Mouse (Mus musculus) ovary, adult 10 weeks (tissue): Measurements from ENCODE around the gene Neurl1b. TPM values are rescaled to one million over a fixed set of nuclear protein-coding genes. Genes with fewer than 3 reads are reported as not detected.

Experiments used
- polyA plus RNA-seq: library from polyadenylated mRNA; stranded (reverse); fragments of 350-450 nt; fragmentation: Illumina TruSeq; extraction: RNeasy Lipid Tissue Mini Kit (QIAGEN cat#74804); gene quantifications from one replicate; pipeline ENCODE4 v1.2.3, GENCODE M21; 2014

Neurl1b gene
- polyA plus RNA-seq, result 0.54 TPM

DNA sequence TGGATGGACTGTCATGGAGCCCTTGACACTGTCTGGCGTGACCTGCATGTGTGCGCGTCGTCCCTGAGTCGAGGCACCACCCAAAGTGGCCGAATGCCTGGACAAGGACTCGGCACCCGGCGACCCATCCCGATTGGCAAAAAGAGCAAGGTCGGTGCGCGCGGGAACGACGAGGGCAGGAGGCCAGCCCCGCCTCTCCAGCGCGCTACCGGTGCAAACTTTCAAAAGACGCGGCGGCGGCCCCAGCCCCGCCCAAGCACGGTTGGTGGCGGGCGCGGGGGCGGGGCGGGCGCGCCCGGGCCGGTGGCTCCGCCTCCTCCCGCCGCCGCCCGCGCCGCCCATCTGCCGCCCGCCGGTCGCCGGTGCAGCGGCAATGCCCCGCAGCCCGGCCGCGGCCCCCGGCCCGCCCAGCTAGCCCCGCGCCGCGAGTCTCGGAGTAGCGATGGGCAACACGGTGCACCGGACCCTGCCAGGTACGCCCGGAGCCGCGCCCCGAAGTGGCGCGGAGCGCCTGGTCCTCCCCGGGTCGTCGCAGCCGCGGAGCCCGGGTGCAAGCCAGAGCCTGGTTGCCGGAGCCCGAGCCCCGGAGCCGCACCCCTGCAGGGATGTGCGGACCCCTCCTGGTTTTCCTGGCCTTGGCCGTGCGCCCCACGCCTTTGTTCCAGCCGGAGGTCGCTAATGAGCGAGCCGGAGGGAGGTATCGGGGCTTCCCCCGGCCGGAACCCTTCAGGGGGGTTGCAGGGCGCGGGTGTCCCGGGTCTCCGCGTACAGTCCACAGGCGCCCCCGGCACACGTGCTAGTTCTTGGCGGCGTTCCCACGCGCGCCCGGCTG lies at the start of gene Neurl1b:
Gene Neurl1b, plus strand, starts transcription at position 307 of the 832 bp plus-strand sequence.

Other genes starting within 250 kb of the Neurl1b start
- not detected for gene Pdia2, start 215.7 kb upstream of the Neurl1b start, polyA plus RNA-seq
- gene Rgs11, start 211.9 kb upstream of the Neurl1b start, polyA plus RNA-seq, result 0.43 TPM
- gene Arhgdig, start 207.0 kb upstream of the Neurl1b start, polyA plus RNA-seq, result 0.74 TPM
- gene Fam234a, start 170.6 kb upstream of the Neurl1b start, polyA plus RNA-seq, result 37.1 TPM
- 70.7 TPM for gene Luc7l, start 161.9 kb upstream of the Neurl1b start, polyA plus RNA-seq
- 61.5 TPM for gene Ergic1, start 146.7 kb downstream of the Neurl1b start, polyA plus RNA-seq
- 9.6 TPM for gene Dusp1, start 147.3 kb downstream of the Neurl1b start, polyA plus RNA-seq
- gene Atp6v0e, start 248.4 kb downstream of the Neurl1b start, polyA plus RNA-seq, result 35.4 TPM